Mouse (Mus musculus) intestine, embryonic 15.5 days (tissue): ENCODE results near the gene Akap17b. TPM values are rescaled to one million over a fixed set of nuclear protein-coding genes. Genes with fewer than 3 reads are reported as not detected.

Experiments used
- ATAC-seq: fragments of 200-750 bp; cut with Nextera tagmentation; 2 replicates; pipeline ENCODE4 v1.8.0; 2017; ENCODE audit warnings: moderate TSS enrichment, moderate library complexity
- H3K27ac ChIP-seq: fragments of 300-500 bp; sonication (generic); 2 replicates; pipeline ENCODE4 v1.5.1; 2015; ENCODE audit warnings: mild to moderate bottlenecking, inconsistent platforms
- H3K27me3 ChIP-seq: fragments of 300-500 bp; sonication (generic); replicated peaks from 2 replicates; pipeline ENCODE4 v1.6.1; 2015; ENCODE audit warnings: inconsistent platforms
- H3K36me3 ChIP-seq: fragments of 300-500 bp; sonication (generic); 2 replicates; pipeline ENCODE4 v1.6.1; 2015; ENCODE audit warnings: inconsistent platforms
- H3K4me1 ChIP-seq: fragments of 300-500 bp; sonication (generic); replicated peaks from 2 replicates; pipeline ENCODE4 v1.6.1; 2015; ENCODE audit warnings: inconsistent platforms
- H3K4me2 ChIP-seq: fragments of 300-500 bp; sonication (generic); replicated peaks from 2 replicates; pipeline ENCODE4 v1.6.1; 2015; ENCODE audit warnings: mild to moderate bottlenecking, inconsistent platforms
- H3K4me3 ChIP-seq: fragments of 300-500 bp; sonication (generic); replicated peaks from 2 replicates; pipeline ENCODE4 v1.5.1; 2015; ENCODE audit warnings: inconsistent platforms
- H3K9ac ChIP-seq: fragments of 300-500 bp; sonication (generic); 2 replicates; pipeline ENCODE4 v1.6.1; 2015; ENCODE audit warnings: inconsistent platforms
- H3K9me3 ChIP-seq: fragments of 300-500 bp; sonication (generic); 2 replicates; pipeline ENCODE4 v1.6.1; 2016; ENCODE audit warnings: inconsistent platforms
- WGBS: fragments of 180-500 bp; shearing (Covaris S2); methylation state at CpG from one replicate; pipeline ENCODE4 v1.1.7; 2015; 5-methylcytosine and 5-hydroxymethylcytosine counted together
- polyA plus RNA-seq: library from polyadenylated mRNA; unstranded; fragments of >200 nt; fragmentation: Nextera tagmentation; extraction: Ambion mirVana; gene quantifications from 2 replicates; pipeline ENCODE4 v1.2.1, GENCODE M21; 2015

Gene Akap17b
- 2.4 and 2.5 TPM in 2 replicates for polyA plus RNA-seq

- Histone ChIP-seq H3K9me3 (no peaks in the 10 kb centered on the region), H3K27ac (0 out of 2 replicates have a peak within 1 kb of the TSS, but pooled peaks have one; percentile 51), H3K4me2 (peak within 1 kb of the TSS; percentile 56), H3K9ac (peak within 1 kb of the TSS; percentile 57), H3K4me1 (no peaks in the 10 kb centered on the region), H3K36me3 (no peaks in the 10 kb centered on the region), H3K4me3 (peak within 1 kb of the TSS; percentile 59), H3K27me3 (no peaks in the 10 kb centered on the region)
- 25% methylated on average over 51 of the region's 60 CpGs for WGBS
- peak; percentile 95 for ATAC-seq
Observed at GRCm38 (mm10) chrX:36644657-36645551, at the start of gene Akap17b. Gene Akap17b, minus strand, starts transcription at chrX:36645395.

- no peak for ATAC-seq
- Histone ChIP-seq H3K4me3 (no peak overlapping the region), H3K9ac (no peak overlapping the region), H3K36me3 (no peaks in the 10 kb centered on the region), H3K27ac (no peak overlapping the region), H3K4me2 (no peak overlapping the region), H3K27me3 (no peaks in the 10 kb centered on the region), H3K4me1 (no peaks in the 10 kb centered on the region), H3K9me3 (no peaks in the 10 kb centered on the region)
- WGBS, result 80% methylated on average over 5 of the region's 5 CpGs
Observed at GRCm38 (mm10) chrX:36691365-36691764, 46.2 kb upstream of the Akap17b start.

- Histone ChIP-seq H3K36me3 (no peaks in the 10 kb centered on the region), H3K4me2 (no peak overlapping the region), H3K27me3 (no peaks in the 10 kb centered on the region), H3K9ac (no peak overlapping the region), H3K27ac (no peak overlapping the region), H3K4me3 (no peak overlapping the region), H3K9me3 (no peaks in the 10 kb centered on the region), H3K4me1 (no peaks in the 10 kb centered on the region)
- no peak for ATAC-seq
Observed at GRCm38 (mm10) chrX:36689655-36690054, 44.5 kb upstream of the Akap17b start.

GRCm38 (mm10) chrX:36676836-36677235 lies 31.6 kb upstream of the Akap17b start:
- Histone ChIP-seq H3K9ac (no peak overlapping the region), H3K27ac (no peak overlapping the region), H3K27me3 (no peaks in the 10 kb centered on the region), H3K36me3 (no peaks in the 10 kb centered on the region), H3K9me3 (no peaks in the 10 kb centered on the region), H3K4me1 (no peaks in the 10 kb centered on the region), H3K4me2 (no peak overlapping the region), H3K4me3 (no peak overlapping the region)
- 53% methylated on average over 1 of the region's 1 CpGs for WGBS
- no peak for ATAC-seq

- H3K36me3 ChIP-seq, result no peaks in the 10 kb centered on the region
- no peak for ATAC-seq
- H3K27ac ChIP-seq, result no peak overlapping the region
- no peak overlapping the region for H3K9ac ChIP-seq
- H3K4me3 ChIP-seq, result no peak overlapping the region
- H3K4me2 ChIP-seq, result no peak overlapping the region
- H3K4me1 ChIP-seq, result no peaks in the 10 kb centered on the region
- no peaks in the 10 kb centered on the region for H3K27me3 ChIP-seq
- no peaks in the 10 kb centered on the region for H3K9me3 ChIP-seq
- 63% methylated on average over 2 of the region's 2 CpGs for WGBS
Observed at GRCm38 (mm10) chrX:36672708-36673107, 27.5 kb upstream of the Akap17b start.

GRCm38 (mm10) chrX:36640046-36640445 lies 5.1 kb downstream of the Akap17b start:
- Histone ChIP-seq H3K36me3 (no peaks in the 10 kb centered on the region), H3K4me1 (no peaks in the 10 kb centered on the region), H3K4me2 (no peak overlapping the region), H3K9me3 (no peaks in the 10 kb centered on the region), H3K27ac (no peak overlapping the region), H3K4me3 (no peak overlapping the region), H3K27me3 (no peaks in the 10 kb centered on the region), H3K9ac (no peak overlapping the region)
- ATAC-seq, result no peak
- WGBS, result 69% methylated on average over 6 of the region's 6 CpGs

- Histone ChIP-seq H3K36me3 (no peaks in the 10 kb centered on the region), H3K4me3 (no peak overlapping the region), H3K4me2 (no peak overlapping the region), H3K9ac (no peak overlapping the region), H3K9me3 (no peaks in the 10 kb centered on the region), H3K4me1 (no peaks in the 10 kb centered on the region), H3K27ac (no peak overlapping the region), H3K27me3 (no peaks in the 10 kb centered on the region)
- WGBS, result 9% methylated on average over 1 of the region's 1 CpGs
- no peak for ATAC-seq
Observed at GRCm38 (mm10) chrX:36630771-36631170, 14.4 kb downstream of the Akap17b start.

GRCm38 (mm10) chrX:36628102-36628501 lies 17.1 kb downstream of the Akap17b start:
- WGBS, result 61% methylated on average over 3 of the region's 3 CpGs
- Histone ChIP-seq H3K27ac (no peak overlapping the region), H3K4me2 (no peak overlapping the region), H3K4me1 (no peaks in the 10 kb centered on the region), H3K36me3 (no peaks in the 10 kb centered on the region), H3K27me3 (no peaks in the 10 kb centered on the region), H3K4me3 (no peak overlapping the region), H3K9me3 (no peaks in the 10 kb centered on the region), H3K9ac (no peak overlapping the region)
- no peak for ATAC-seq

GRCm38 (mm10) chrX:36609117-36609516 lies 36.1 kb downstream of the Akap17b start:
- ATAC-seq, result no peak
- Histone ChIP-seq H3K27me3 (no peaks in the 10 kb centered on the region), H3K4me2 (no peak overlapping the region), H3K36me3 (no peaks in the 10 kb centered on the region), H3K4me1 (no peaks in the 10 kb centered on the region), H3K4me3 (no peak overlapping the region), H3K27ac (no peak overlapping the region), H3K9ac (no peak overlapping the region), H3K9me3 (no peaks in the 10 kb centered on the region)
- 91% methylated on average over 2 of the region's 2 CpGs for WGBS

- H3K9me3 ChIP-seq, result no peaks in the 10 kb centered on the region
- 72% methylated on average over 4 of the region's 4 CpGs for WGBS
- H3K4me2 ChIP-seq, result no peak overlapping the region
- no peaks in the 10 kb centered on the region for H3K4me1 ChIP-seq
- no peak overlapping the region for H3K9ac ChIP-seq
- no peaks in the 10 kb centered on the region for H3K36me3 ChIP-seq
- peak; percentile 82 for ATAC-seq
- no peak overlapping the region for H3K27ac ChIP-seq
- H3K4me3 ChIP-seq, result no peak overlapping the region
- H3K27me3 ChIP-seq, result no peaks in the 10 kb centered on the region
Observed at GRCm38 (mm10) chrX:36604040-36604439, 41.2 kb downstream of the Akap17b start.

GRCm38 (mm10) chrX:36602926-36603325 lies 42.3 kb downstream of the Akap17b start:
- 74% methylated on average over 2 of the region's 2 CpGs for WGBS
- Histone ChIP-seq H3K4me3 (no peak overlapping the region), H3K9ac (no peak overlapping the region), H3K27ac (no peak overlapping the region), H3K4me1 (no peaks in the 10 kb centered on the region), H3K4me2 (no peak overlapping the region), H3K27me3 (no peaks in the 10 kb centered on the region), H3K9me3 (no peaks in the 10 kb centered on the region), H3K36me3 (no peaks in the 10 kb centered on the region)
- no peak for ATAC-seq

GRCm38 (mm10) chrX:36600066-36600465 lies 45.1 kb downstream of the Akap17b start:
- Histone ChIP-seq H3K4me3 (no peak overlapping the region), H3K36me3 (no peaks in the 10 kb centered on the region), H3K27ac (no peak overlapping the region), H3K4me1 (no peaks in the 10 kb centered on the region), H3K9me3 (no peaks in the 10 kb centered on the region), H3K4me2 (no peak overlapping the region; the same call in 1 of the 2 replicates), H3K9ac (no peak overlapping the region), H3K27me3 (no peaks in the 10 kb centered on the region)
- WGBS, result 75% methylated on average over 8 of the region's 8 CpGs
- ATAC-seq, result no peak

- WGBS, result 55% methylated on average over 3 of the region's 3 CpGs
Observed at GRCm38 (mm10) chrX:36599656-36600055, 45.5 kb downstream of the Akap17b start.

More at GRCm38 (mm10) chrX:36599656-36600055, 45.5 kb downstream of the Akap17b start:
- ATAC-seq, result no peak
- Histone ChIP-seq H3K27ac (no peak overlapping the region), H3K9me3 (no peaks in the 10 kb centered on the region), H3K4me1 (no peaks in the 10 kb centered on the region), H3K4me3 (peak overlapping the region; percentile 62; the same call in 1 of the 2 replicates), H3K4me2 (peak overlapping the region; percentile 59), H3K9ac (no peak overlapping the region), H3K27me3 (no peaks in the 10 kb centered on the region), H3K36me3 (no peaks in the 10 kb centered on the region)
